Mouse (Mus musculus) adrenal gland (tissue): Measurements from ENCODE around the gene N4bp2l2.
"Not testable (repeated sequence)": the region's sequence is repeated elsewhere in the genome, so short reads cannot be mapped to it uniquely, and the experiment has no call there.

ENCODE experiments used
- intact Hi-C: fragments of 180-260 bp; cut with DNase I; formaldehyde crosslinking; loops from one replicate; pipeline ENCODE4 v1.15.1; 2025
- long read RNA-seq, 2 experiments: library from polyadenylated mRNA; unstranded; transcript quantifications; one replicate each; pipeline ENCODE4 v2.0.0; 2020; ENCODE audit warnings: borderline replicate concordance in 1 of 2; ENCODE audit not compliant: insufficient replicate concordance in 1 of 2

Gene N4bp2l2
- long read RNA-seq, experiment 1, full-length matches to known transcripts: 15 of 37 reads
- long read RNA-seq, experiment 1, partial matches to known transcripts: 15 of 37 reads
- long read RNA-seq, experiment 1, other reads (novel, unspliced or antisense): 7 of 37 reads
- long read RNA-seq, experiment 2, full-length matches to known transcripts: 10 of 38 reads
- long read RNA-seq, experiment 2, partial matches to known transcripts: 17 of 38 reads
- long read RNA-seq, experiment 2, other reads (novel, unspliced or antisense): 11 of 38 reads

DNA sequence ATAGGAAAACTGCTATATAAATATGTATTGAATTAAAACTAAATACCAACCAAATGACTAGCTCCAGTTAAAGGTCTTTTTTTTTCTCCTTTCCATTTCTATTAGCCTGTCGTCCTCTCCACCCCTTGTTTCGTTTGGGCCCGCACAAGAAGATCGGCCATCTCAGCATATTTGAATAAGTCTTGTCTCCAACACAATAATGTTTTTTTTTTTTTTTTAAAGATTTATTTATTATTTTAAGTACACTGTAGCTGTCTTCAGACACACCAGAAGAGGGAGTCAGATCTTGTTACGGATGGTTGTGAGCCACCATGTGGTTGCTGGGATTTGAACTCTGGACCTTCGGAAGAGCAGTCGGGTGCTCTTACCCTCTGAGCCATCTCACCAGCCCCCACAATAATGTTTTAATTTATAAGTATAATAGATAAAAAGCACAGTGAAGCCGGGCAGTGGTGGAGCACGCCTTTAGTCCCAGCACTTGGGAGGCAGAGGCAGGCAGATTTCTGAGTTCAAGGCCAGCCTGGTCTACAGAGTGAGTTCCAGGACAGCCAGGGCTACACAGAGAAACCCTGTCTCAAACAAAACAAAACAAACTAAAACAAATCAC lies at the start of gene N4bp2l2:
Gene N4bp2l2 (minus strand): TSS at position 51 of the 607 bp plus-strand sequence.
- intact Hi-C loops: not testable (repeated sequence)

DNA sequence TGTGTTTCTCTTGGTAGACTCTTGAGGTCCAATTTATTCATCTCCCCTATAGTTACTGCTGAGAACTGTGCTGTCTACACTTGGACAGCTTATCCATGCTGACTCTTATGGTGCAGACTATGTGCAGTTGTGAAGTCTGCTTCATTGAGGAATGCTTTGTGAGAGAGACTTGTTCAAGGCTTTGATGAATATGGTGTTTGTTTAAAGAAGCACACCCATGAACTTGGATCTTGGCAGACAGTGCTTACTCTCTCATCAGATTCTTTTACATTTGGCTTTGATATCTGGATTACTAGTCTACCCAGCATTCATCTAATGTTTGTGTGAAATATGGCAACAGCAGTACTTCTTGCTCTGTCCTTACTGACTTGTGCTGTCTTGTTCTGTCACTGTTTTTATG lies 47.4 kb upstream of the N4bp2l2 start:
- intact Hi-C loops: no loop called here

DNA sequence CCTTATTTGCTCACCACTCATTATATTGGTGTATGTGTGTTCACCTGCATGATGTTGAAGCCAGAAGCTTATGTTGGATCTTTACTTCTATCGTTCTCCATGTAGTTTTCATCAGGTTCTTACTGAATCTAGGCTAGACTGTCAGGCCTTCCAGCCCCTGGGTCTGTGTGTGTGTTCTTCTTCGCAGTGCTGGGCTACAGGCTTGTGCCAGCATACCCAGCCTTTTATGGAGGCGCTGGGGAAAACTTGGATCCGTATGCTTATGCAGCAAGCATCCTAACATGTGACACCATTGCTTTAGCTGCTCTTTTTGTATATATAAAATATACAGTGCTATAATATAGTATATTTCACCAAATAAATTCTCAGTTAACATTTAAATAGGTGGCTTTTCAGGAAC lies 45.5 kb upstream of the N4bp2l2 start:
- intact Hi-C loops: no loop called here

DNA sequence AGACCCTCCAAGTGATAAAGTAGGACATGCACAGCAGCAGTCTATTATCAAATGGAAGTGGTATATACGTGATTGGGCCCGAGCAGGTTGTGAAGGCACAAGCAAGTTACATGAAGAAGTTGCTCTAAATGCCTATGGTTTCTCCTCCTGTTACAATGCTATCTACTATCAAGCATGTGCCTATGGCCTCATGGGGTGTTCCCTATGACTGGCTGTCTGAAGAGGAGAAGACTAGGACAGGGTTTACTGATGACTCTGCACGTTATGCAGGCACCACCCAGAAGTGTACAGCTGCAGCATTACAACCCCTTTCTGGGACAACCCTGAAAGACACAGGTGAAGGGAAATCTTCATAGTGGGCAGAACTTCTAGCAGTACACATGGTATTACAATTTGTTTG lies 41.2 kb upstream of the N4bp2l2 start:
- intact Hi-C loops: not testable (repeated sequence)

DNA sequence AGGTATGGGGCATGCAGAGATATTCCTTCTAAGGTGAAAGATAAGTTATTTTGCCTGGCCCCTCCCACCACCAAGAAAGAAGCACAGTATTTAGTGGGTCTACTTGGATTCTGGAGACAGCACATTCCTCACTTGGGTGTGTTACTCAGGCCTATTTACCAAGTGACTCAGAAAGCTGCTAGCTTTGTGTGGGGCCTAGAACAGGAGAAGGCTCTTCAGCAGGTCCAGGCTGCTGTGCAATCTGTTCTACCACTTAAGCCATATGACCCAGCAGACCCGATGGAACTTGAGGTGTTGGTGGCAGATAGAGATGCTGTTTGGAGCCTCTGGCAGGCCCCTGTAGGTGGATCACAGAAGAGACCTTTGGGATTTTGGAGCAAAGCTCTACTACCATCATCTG lies 40.7 kb upstream of the N4bp2l2 start:
- intact Hi-C loops: not testable (repeated sequence)

DNA sequence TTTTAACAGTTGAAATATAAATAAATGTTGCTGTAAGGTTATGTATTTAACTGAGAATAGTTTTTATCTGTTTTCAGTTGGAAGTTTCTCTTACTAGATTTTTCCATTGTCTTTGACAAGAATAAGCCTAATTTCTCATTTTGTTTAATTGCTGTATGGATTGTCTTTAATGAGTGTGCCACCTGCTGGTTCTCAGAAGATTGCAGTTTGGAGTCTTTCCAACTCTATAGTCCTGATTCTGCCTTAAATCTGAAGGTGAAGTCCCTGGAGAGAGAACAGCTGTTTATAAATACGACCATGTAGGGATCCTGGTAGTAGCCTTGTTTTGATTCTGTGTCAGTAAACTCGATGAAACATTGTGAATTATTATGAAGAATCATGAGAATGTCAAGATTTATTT lies 36.7 kb upstream of the N4bp2l2 start:
- intact Hi-C loops: no loop called here

DNA sequence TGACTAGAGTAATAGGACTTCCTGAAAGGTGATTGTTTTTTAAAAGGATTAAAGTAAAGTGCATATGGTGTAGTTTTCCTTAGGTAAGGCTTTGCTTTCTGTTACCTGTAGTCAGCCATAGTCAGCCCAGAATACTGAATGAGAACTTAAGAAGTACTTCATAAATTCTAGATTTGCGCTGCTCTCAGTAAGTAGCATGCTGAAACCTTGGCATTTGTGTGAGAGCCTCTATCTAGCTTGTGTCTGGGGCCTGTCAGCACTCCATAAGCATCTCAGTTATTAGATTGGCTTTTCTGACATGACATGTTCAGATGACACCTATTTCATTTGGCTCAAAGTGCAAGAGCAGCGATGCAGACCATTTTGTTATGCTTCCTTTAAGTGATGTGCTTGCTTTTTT lies 27.3 kb upstream of the N4bp2l2 start:
- intact Hi-C loops: no loop called here

DNA sequence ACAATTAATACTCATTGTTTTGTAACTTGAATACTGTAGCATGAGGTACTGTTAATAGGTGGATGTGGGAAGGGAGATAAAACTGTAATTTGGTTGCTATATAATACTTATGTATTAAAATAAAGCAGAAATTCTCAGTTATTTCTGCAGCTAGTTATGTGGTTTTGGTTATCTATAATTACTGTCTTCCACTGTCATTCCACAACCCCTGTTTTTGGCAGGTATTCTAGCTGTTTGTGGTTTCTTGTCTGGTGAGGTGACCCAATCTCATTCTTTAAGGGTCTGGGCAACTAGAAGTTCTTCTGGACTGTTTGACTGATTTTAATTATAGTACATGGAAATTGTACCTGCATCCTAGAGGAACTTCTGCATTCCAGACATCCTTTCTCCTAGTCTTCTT lies 24.7 kb upstream of the N4bp2l2 start:
- intact Hi-C loops: no loop called here

DNA sequence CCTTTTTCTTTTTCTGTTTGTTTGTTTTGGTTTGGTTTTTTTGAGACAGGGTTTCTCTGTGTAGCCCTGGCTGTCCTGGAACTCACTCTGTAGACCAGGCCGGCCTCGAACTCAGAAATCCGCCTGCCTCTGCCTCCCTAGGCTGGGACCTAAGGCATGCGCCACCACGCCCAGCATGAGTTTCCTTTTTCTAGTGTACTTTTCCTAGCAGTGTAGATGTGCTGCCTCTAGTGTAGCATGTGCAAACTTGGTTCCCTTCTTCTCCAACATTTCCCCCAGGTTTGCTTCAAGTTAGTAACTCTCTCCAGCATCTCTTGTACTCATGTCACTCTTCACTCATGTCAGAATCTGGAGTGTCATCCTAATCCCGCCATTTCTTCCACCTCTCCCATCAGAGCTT lies 16.9 kb upstream of the N4bp2l2 start:
- intact Hi-C loops: not testable (repeated sequence)

DNA sequence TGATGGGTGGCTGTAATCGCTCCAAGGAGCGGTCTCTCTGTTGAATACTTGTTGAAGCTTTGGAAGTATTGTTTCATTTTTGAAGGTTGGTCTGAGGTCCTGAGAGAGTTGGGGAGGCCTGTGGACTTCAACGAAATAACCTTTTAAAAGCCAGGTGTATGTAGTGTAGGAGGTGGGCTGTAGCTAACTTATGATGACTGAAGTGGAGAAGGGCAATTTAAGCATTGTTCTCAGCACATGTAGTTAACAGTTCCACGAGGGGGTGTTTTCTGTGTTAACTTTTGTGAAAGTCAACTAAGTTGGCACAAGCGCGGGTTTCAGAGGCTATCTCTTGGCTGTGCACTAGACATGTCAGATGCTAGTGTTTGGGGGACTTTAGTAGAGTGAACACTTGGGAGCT lies 8.9 kb upstream of the N4bp2l2 start:
- intact Hi-C loops: loop anchor here (5.0 kb wide), 1 partner anchor 692 kb away; no protein-coding TSS in a partner anchor

DNA sequence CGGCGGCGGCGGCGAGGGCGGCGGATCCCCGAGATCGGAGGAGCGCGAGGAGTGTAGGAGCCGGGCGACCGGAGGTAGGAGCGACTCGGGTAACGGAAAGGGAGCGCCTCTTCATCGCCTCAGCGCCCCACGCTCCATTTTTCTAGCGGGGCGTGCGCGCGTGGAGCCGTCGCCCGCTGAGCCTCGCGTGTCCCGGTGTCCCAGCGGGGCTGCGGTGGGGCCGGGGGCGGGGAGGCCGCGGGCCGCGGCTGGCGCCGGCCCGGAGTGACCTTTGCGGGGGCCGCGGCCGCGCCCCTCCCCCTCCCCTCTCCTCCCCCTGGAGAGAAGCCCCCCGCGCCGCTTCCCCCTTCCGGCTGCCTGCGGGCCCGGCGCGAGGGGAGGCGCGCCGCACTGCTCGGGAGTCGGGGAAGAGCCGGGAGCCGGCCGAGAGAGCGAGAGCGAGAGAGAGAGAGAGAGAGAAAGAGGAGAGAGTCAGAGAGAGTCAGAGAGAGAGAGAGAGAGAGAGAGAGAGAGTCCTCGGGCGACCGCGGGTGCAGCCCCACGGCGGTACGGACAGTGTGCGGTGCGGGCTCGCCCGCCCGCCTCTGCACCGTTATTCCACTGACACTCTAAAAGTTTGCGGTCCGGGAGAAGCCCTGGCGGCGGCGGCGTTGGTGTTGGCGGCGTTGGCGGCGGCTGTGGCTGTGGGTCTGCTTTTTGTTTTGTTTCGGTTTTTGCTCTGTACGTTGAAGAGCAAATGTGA lies 8.1 kb upstream of the N4bp2l2 start:
- intact Hi-C loops: loop anchor here (5.0 kb wide), 1 partner anchor 693 kb away; no protein-coding TSS in a partner anchor

DNA sequence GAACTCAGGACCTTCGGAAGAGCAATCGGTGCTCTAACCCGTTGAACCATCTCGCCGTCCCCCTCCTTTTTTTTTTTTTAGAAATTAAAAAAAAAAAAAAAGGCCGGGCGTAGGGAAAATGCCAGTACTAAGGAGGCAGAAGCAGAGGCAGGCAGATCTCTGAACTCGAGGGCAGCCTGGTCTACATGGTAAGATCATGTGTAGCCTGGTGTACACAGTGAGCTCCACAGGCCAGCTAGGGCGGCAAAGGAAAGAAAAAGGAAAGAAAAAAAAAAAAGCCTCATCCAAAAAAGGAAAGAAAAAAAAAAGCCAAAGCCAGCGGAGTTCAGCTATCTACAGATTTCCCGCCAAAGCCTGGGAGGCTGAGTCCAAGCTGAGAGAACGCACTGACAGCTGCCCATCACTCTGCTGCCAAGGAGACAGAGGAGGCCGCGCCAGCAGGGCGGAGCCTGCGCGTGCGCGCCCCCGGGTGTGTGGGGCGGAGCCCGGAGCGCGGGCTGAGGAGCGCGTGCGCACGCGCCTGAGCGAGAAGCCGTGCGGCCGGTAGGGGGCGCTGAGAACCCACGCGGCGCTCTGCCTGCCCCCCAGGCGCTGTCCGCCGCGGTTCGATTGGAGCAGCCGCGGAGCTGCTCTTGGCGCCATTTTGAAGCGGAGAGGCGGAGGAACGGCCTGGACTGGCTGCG lies 7.3 kb upstream of the N4bp2l2 start, which contains the start of gene Pds5b:
Gene Pds5b (plus strand): TSS at position 587 of the 683 bp plus-strand sequence.
- intact Hi-C loops: loop anchor here (5.0 kb wide), 1 partner anchor 694 kb away; no protein-coding TSS in a partner anchor

DNA sequence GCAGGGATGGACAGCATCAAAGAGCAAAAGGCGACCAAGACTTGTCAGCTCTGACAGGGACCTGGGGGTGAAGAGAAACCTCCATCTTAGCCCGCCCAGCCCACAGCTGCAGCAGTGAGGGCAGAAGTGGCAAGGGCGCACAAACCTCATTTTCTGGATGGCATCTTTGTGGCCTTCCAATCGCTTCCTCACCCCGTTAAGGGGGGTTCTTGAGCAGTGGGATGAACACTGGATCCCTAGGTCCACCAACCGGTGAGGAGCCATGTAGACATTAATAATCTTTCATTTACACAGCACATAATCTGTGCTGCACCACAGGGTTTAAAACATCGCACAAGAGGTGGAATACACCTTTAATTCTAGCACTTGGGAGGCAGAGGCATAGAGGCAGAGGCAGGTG lies 6.4 kb upstream of the N4bp2l2 start:
- intact Hi-C loops: loop anchor here (5.0 kb wide), 1 partner anchor 695 kb away; no protein-coding TSS in a partner anchor

DNA sequence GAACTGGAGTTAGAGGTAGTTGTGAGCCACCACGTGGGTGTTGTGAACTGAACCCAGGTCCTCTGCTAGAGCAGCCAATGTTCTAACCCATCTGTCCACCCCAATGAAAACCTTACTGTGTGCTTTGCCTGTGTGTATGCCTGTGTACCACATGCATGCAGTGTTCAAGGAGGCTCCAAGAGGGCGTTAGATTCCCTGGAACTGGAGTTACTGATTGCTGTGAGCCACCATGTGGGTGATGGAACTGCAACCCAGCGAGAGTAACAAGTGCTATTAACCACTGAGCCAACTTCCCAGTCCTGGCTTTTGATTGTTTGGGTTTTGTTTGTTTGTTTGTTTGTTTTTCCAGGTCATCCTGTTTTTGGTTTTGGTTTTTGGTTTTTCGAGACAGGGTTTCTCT lies 2.7 kb upstream of the N4bp2l2 start:
- intact Hi-C loops: no loop called here

DNA sequence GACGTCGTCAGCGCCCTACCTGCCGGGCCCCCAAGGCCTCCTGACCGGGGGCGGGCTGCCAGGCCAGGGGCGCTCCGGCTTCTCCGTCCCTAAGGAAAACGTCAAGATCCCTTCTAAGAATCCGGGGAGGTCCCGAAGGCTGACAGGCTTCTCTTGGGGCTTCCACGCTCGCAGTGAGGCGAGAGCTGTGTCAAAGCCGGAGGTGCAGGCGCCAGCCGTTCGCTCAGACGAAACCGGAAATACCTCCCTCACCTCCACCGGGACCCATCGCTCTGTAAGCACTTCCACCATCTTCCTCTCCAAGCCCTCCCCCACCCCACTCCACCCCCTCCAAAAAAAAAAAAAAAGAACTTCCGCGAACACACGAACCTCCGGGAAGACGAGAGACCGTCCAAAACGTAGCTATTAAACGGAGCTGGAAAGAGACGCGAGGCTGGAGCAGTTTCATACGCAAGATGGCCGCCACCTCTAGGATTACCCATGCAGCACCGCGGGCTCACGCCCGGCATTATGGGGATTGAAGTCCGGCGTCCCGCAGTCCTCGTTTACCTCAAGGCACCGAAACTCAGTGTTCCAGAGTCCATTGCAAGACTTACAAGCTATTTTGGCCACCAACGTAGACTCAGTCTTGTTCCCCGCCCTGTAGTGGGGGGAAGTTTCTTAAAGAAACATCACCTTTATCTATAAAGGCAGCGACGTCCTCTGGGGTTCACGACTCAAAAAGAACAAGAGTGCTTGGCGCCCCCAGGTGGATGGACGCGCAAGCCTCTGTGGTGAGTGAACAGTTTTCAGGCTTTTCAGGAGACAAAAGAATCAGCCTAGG lies 640 bp downstream of the N4bp2l2 start:
- intact Hi-C loops: loop anchor here (2.0 kb wide), 1 partner anchor 143 kb away; the partner anchor contains the start of gene Brca2

DNA sequence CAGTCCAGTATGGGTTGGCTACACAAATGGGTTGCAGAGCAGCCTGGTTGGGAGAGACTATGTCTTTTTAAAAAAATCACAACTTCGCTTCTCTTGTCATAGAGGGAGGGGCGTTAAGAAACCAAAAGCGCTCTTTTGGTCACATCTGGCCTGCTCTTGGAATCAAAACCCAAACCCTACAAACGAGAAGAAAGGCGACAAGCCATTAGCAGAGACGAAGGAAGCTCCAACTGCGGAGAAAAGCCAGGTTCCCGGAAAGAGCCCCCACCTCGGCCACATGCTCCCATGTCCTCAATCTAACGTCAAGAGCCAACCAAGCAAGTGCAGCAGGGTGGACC lies 1.2 kb downstream of the N4bp2l2 start:
- intact Hi-C loops: loop anchor here (2.0 kb wide), 1 partner anchor 142 kb away; the partner anchor contains the start of gene Brca2

DNA sequence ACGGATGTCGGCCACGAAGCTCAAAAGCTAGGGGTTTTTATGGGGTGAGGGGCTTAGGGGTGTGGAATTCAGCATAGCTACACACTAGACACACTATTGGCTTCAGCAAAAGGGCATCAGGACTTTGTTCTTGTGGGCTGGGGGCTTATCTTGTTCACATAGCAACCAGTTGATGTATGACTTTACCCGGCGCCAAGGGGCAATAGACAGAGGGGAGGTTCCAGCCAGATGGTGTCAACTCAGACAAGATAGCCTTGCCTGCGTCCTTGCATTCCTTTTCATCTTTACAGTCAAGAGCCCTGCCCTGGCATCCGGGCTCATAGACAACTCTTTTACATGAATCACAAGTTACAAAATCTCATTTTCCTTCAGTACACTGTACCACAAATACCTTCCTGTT lies 2.1 kb downstream of the N4bp2l2 start:
- intact Hi-C loops: loop anchor here (2.0 kb wide), 1 partner anchor 141 kb away; the partner anchor contains the start of gene Brca2

DNA sequence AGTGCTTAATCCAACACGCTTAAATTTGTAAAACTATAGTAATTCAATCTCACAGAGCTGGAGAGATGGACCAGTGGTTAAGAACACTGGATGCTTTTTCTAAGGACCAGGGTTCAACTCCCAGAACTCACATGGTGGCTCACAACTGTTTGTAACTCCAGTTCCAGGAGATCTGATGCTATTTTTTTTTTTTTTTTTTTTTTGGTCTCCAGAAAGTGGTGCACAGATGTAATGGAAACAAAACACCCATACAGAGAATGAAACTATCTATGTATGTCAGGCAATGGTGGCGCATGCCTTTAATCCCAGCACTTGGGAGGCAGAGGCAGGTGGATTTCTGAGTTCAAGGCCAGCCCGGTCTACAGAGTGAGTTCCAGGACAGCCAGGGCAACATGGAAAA lies 5.7 kb downstream of the N4bp2l2 start:
- intact Hi-C loops: not testable (repeated sequence)

DNA sequence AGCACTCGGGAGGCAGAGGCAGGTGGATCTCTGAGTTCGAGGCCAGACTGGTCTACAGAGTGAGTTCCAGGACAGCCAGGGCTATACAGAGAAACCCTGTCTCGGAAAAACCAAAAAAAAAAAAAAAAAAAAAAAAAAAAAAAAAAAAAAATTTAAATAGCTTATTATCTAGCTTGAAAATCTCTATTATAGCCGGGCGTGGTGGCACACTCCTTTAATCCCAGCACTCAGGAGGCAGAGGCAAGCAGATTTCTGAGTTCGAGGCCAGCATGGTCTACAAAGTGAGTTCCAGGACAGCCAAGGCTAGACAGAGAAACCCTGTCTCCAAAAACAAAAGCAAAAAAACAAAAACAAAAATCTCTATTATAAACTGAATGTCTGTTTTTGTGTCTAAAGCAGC lies 6.6 kb downstream of the N4bp2l2 start:
- intact Hi-C loops: not testable (repeated sequence)

DNA sequence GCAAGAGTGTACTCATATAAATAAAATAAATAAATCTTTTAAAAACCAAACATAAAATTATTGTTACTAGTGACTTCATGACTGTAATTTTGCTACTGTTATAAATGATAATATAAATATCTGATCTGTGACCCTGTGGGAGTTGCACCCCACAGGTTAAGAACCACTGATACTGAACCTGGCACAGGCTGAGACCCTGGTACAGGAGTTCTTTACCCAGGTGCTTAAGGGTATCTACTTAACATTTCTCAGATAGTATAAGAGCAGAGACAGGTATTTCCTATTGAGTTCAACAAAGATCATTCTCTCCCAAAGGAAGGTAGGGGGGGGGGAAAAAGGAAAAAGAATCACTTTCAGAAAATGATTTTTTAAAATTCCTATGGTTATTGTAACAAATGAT lies 11.4 kb downstream of the N4bp2l2 start:
- intact Hi-C loops: no loop called here

DNA sequence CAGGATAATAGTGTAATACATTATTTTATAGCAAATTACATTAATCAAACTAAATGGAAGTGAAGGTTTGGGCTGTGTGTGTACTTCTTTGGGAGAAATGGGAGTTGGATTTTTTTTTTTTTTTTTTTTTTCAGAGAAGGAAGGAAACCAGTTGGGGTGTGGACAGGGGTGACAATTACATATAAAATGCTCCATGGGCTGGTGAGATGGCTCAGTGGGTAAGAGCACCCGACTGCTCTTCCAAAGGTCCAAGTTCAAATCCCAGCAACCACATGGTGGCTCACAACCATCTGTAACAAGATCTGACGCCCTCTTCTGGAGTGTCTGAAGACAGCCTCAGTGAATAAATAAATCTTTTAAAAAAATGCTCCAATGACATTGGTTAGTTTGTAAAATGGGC lies 13.4 kb downstream of the N4bp2l2 start:
- intact Hi-C loops: no loop called here
